Comparison of ENCODE assay signal across 25 mouse cellular contexts in genomic region chr5:137690531-137690930, GRCm38 (mm10). TPM values are rescaled to one million over a fixed set of nuclear protein-coding genes. Genes with fewer than 3 reads are reported as not detected.
DNase-seq lines count a peak whose midpoint lies in the region; ATAC-seq lines count a peak whose summit lies in the region.
"Had no signal": no experiment of that assay in that cellular context is flagged by ENCODE, and none has a peak within 500 bp of the region (broad histone marks: within the 10 kb centered on the region; RNA-seq: fewer than 3 reads in every experiment).

No protein-coding gene starts in this region.

- H3K27me3 ChIP-seq in heart, embryonic 13.5 days (replicated peaks), result no peaks in the 10 kb centered on the region
- H3K27me3 ChIP-seq in liver, embryonic 15.5 days, result no peaks in the 10 kb centered on the region
- H3K27me3 ChIP-seq: forebrain, embryonic 15.5 days; hindbrain, embryonic 12.5 days; limb, embryonic 15.5 days; neural tube, embryonic 15.5 days; Patski had no signal

- H3K4me2 ChIP-seq in heart, embryonic 13.5 days, result peak overlapping the region; percentile 41
- no peak overlapping the region for H3K4me2 ChIP-seq in liver, embryonic 15.5 days
- H3K4me2 ChIP-seq: forebrain, embryonic 15.5 days; hindbrain, embryonic 12.5 days; limb, embryonic 15.5 days; lung, embryonic 14.5 days; midbrain, embryonic 12.5 days; neural tube, embryonic 15.5 days had no signal

- no peak for ATAC-seq in heart, embryonic 13.5 days (ENCODE audit: extremely low read depth, insufficient number of reproducible peaks, low FRiP score, low TSS enrichment)
- no peak for ATAC-seq in liver, embryonic 15.5 days (ENCODE audit: insufficient read depth)
- ATAC-seq: forebrain, embryonic 15.5 days; intestine, postnatal 0 days; Patski had no signal

- H3K9ac ChIP-seq in heart, embryonic 13.5 days, result peak overlapping the region; percentile 2; the same call in 1 of the 2 replicates
- H3K9ac ChIP-seq in liver, embryonic 15.5 days, result no peak overlapping the region
- H3K9ac ChIP-seq: forebrain, embryonic 15.5 days; hindbrain, embryonic 12.5 days; limb, embryonic 15.5 days; lung, embryonic 14.5 days; midbrain, embryonic 12.5 days; neural tube, embryonic 15.5 days had no signal

- no peaks in the 10 kb centered on the region for H3K36me3 ChIP-seq in heart, embryonic 13.5 days
- no peaks in the 10 kb centered on the region for H3K36me3 ChIP-seq in liver, embryonic 15.5 days (replicated peaks)
- H3K36me3 ChIP-seq: embryonic facial prominence, embryonic 10.5 days; forebrain, embryonic 15.5 days; hindbrain, embryonic 12.5 days; limb, embryonic 15.5 days; midbrain, embryonic 12.5 days; neural tube, embryonic 15.5 days had no signal

- no peaks in the 10 kb centered on the region for H3K9me3 ChIP-seq in heart, embryonic 13.5 days
- H3K9me3 ChIP-seq in liver, embryonic 15.5 days (replicated peaks), result no peaks in the 10 kb centered on the region
- H3K9me3 ChIP-seq: embryonic facial prominence, embryonic 10.5 days; forebrain, embryonic 15.5 days; hindbrain, embryonic 12.5 days; limb, embryonic 15.5 days; midbrain, embryonic 12.5 days; neural tube, embryonic 15.5 days had no signal

- peaks cover 9% of the 10 kb centered on the region for H3K4me1 ChIP-seq in heart, embryonic 13.5 days
- peaks cover 49% of the 10 kb centered on the region for H3K4me1 ChIP-seq in liver, embryonic 15.5 days (replicated peaks)
- H3K4me1 ChIP-seq: forebrain, embryonic 15.5 days; hindbrain, embryonic 12.5 days; limb, embryonic 15.5 days; neural tube, embryonic 15.5 days had no signal

- no peak for DNase-seq in heart, adult 8-10 months (ENCODE audit: low spot score)
- DNase-seq in kidney, adult 9 months, result peak; percentile 18
- no peak for DNase-seq in kidney, postnatal 10 days
- no peak for DNase-seq in liver
- peak; percentile 43 for DNase-seq in yolk sac, embryonic 10.5 days (ENCODE audit: low spot score)
- DNase-seq: adrenal gland, adult 8-10 months; cerebellum, adult 11-12 months; cerebellum, postnatal 10 days; left cerebral cortex, postnatal 4 days; lung, embryonic 14.5 days; right cerebral cortex, adult 18-20 months; right cerebral cortex, postnatal 4 days had no signal

- H3K4me3 ChIP-seq in heart, embryonic 13.5 days, result no peak overlapping the region
- no peak overlapping the region for H3K4me3 ChIP-seq in liver, embryonic 15.5 days (replicated peaks)
- H3K4me3 ChIP-seq: embryonic facial prominence, embryonic 10.5 days; forebrain, embryonic 15.5 days; hindbrain, embryonic 12.5 days; limb, embryonic 15.5 days; midbrain, embryonic 12.5 days; neural tube, embryonic 15.5 days had no signal

- H3K27ac ChIP-seq in heart, embryonic 13.5 days (replicated peaks), result peak overlapping the region; percentile 68
- H3K27ac ChIP-seq in liver, embryonic 15.5 days (replicated peaks), result peak overlapping the region; percentile 97
- H3K27ac ChIP-seq: embryonic facial prominence, embryonic 10.5 days; forebrain, embryonic 15.5 days; hindbrain, embryonic 12.5 days; limb, embryonic 15.5 days; midbrain, embryonic 12.5 days; neural tube, embryonic 15.5 days had no signal

- 28% methylated on average over 9 of the region's 9 CpGs for whole genome bisulfite sequencing in heart, embryonic 13.5 days
- 70% methylated on average over 9 of the region's 9 CpGs for WGBS in liver, embryonic 15.5 days (ENCODE audit: insufficient replicate concordance)

RNA-seq across cellular contexts. Expression of gene Agfg2, which starts 6.0 kb away (rescaled TPM):
- polyA plus RNA-seq in heart, embryonic 13.5 days (2015; fragmentation: Nextera tagmentation; extraction: Ambion mirVana), result 19.7 and 20.7 TPM in 2 replicates
- 10 to 100 TPM; 13.1 to 23.0 (median 15.4) TPM for total RNA-seq in heart, adult 8-10 months (2022)
- 35.3 and 35.6 TPM in 2 replicates for polyA plus RNA-seq in liver, embryonic 15.5 days (2015; fragmentation: Nextera tagmentation; extraction: Ambion mirVana)

RNA-seq across cellular contexts. Expression of gene Irs3, which starts 45.0 kb away (rescaled TPM):
- 0.14 TPM in 1 of 2 replicates, not detected in the other for polyA plus RNA-seq in heart, embryonic 13.5 days (2015; fragmentation: Nextera tagmentation; extraction: Ambion mirVana)
- total RNA-seq in heart, adult 8-10 months (2022), result under 1 TPM; 0.30 to 0.94 (median 0.56) TPM
- 0.07 TPM in 1 of 2 replicates, not detected in the other for polyA plus RNA-seq in liver, embryonic 15.5 days (2015; fragmentation: Nextera tagmentation; extraction: Ambion mirVana)
- total RNA-seq: layer of hippocampus, postnatal 14 days; megakaryocyte, adult 5-6 weeks had no signal
- polyA plus RNA-seq: stomach, embryonic 14.5 days had no signal

RNA-seq across cellular contexts. Expression of gene Sap25, which starts 49.4 kb away (rescaled TPM):
- 3.9 and 4.1 TPM in 2 replicates for polyA plus RNA-seq in heart, embryonic 13.5 days (2015; fragmentation: Nextera tagmentation; extraction: Ambion mirVana)
- total RNA-seq in heart, adult 8-10 months (2022), result 1 to 10 TPM; 1.6 to 4.0 (median 2.8) TPM
- polyA plus RNA-seq in liver, embryonic 15.5 days (2015; fragmentation: Nextera tagmentation; extraction: Ambion mirVana), result 3.6 and 4.6 TPM in 2 replicates

RNA-seq across cellular contexts. Expression of gene Nyap1, which starts 50.9 kb away (rescaled TPM):
- polyA plus RNA-seq in heart, embryonic 13.5 days (2015; fragmentation: Nextera tagmentation; extraction: Ambion mirVana), result 1.3 and 1.5 TPM in 2 replicates
- total RNA-seq in heart, adult 8-10 months (2022), result under 1 TPM; 0.35 to 0.89 (median 0.81) TPM
- 0.21 and 0.39 TPM in 2 replicates for polyA plus RNA-seq in liver, embryonic 15.5 days (2015; fragmentation: Nextera tagmentation; extraction: Ambion mirVana)

RNA-seq across cellular contexts. Expression of gene Tsc22d4, which starts 55.0 kb away (rescaled TPM):
- 128 and 131 TPM in 2 replicates for polyA plus RNA-seq in heart, embryonic 13.5 days (2015; fragmentation: Nextera tagmentation; extraction: Ambion mirVana)
- 100 to 1,000 TPM; 237 to 281 (median 242) TPM for total RNA-seq in heart, adult 8-10 months (2022)
- polyA plus RNA-seq in liver, embryonic 15.5 days (2015; fragmentation: Nextera tagmentation; extraction: Ambion mirVana), result 68.8 and 75.1 TPM in 2 replicates

Comparison
In these comparisons a context has a peak if more than half of its experiments do, and no peak if none do; other contexts are left out.
1. DNase-seq: peak in kidney, adult 9 months (single experiment) and yolk sac, embryonic 10.5 days (single experiment); none in heart, adult 8-10 months (single experiment), kidney, postnatal 10 days (single experiment) and liver (single experiment).